Mouse (Mus musculus) liver, adult 2 months (tissue): ENCODE results near the gene Cdkal1. TPM values are rescaled to one million over a fixed set of nuclear protein-coding genes. Genes with fewer than 3 reads are reported as not detected.

ENCODE experiments used
- DNase-seq: peaks from one replicate; pipeline ENCODE4 v3.0.0-alpha.2; 2011; ENCODE audit warnings: low read depth, low spot score; ENCODE audit errors: extremely low read depth
- H3K27ac ChIP-seq: fragments of 200-500 bp; replicated peaks from 2 replicates; pipeline ENCODE4 v1.5.1; 2012; ENCODE audit warnings: low read depth, mild to moderate bottlenecking, control low read depth, inconsistent platforms, low read length; ENCODE audit not compliant: insufficient read depth
- H3K27me3 ChIP-seq: fragments of 200-500 bp; 2 replicates; pipeline ENCODE4 v1.6.1; 2012; ENCODE audit warnings: mild to moderate bottlenecking, moderate library complexity, low read length, inconsistent platforms; ENCODE audit not compliant: control insufficient read depth, insufficient read depth
- H3K36me3 ChIP-seq: fragments of 200-500 bp; 2 replicates; pipeline ENCODE4 v1.6.1; 2012; ENCODE audit warnings: low read length, inconsistent platforms; ENCODE audit not compliant: control insufficient read depth, insufficient read depth
- H3K4me1 ChIP-seq: fragments of 200-500 bp; 2 replicates; pipeline ENCODE4 v1.6.1; 2011; ENCODE audit warnings: low read length; ENCODE audit not compliant: control insufficient read depth, insufficient read depth
- H3K4me3 ChIP-seq: fragments of 200-500 bp; 2 replicates; pipeline ENCODE4 v1.5.1; 2011; ENCODE audit warnings: low read depth, mild to moderate bottlenecking, control low read depth, low read length, moderate library complexity; ENCODE audit not compliant: insufficient read depth
- H3K79me2 ChIP-seq: fragments of 200-500 bp; 2 replicates; pipeline ENCODE4 v1.6.1; 2012; ENCODE audit warnings: inconsistent platforms, mild to moderate bottlenecking, low read length, moderate library complexity; ENCODE audit not compliant: control insufficient read depth, insufficient read depth
- H3K9ac ChIP-seq: fragments of 200-500 bp; 2 replicates; pipeline ENCODE4 v1.6.1; 2012; ENCODE audit warnings: low read depth, mild to moderate bottlenecking, control low read depth, inconsistent platforms, low read length
- CTCF ChIP-seq: fragments of 200-500 bp; IDR thresholded peaks from 2 replicates; pipeline ENCODE4 v1.5.1; 2011; ENCODE audit warnings: low read depth, low read length, control low read depth
- POLR2A ChIP-seq: fragments of 200-500 bp; IDR thresholded peaks from 2 replicates; pipeline ENCODE4 v1.6.1; 2011; ENCODE audit warnings: low read length, control low read depth; ENCODE audit not compliant: insufficient read depth; ENCODE audit errors: extremely low read depth
- WGBS: fragments of 180-500 bp; shearing (Covaris S2); methylation state at CpG from one replicate; pipeline ENCODE4 v1.1.7; 2018; 5-methylcytosine and 5-hydroxymethylcytosine counted together
- polyA plus RNA-seq: library from polyadenylated mRNA; depleted of rRNA; stranded (reverse); fragments of >200 nt; gene quantifications from 2 replicates; pipeline ENCODE4 v1.2.3, GENCODE M21; 2012
- total RNA-seq: library from RNA; depleted of rRNA; stranded (reverse); fragments of >200 nt; gene quantifications from 2 replicates; pipeline ENCODE4 v1.2.3, GENCODE M21; 2014

Cdkal1 gene
- total and polyA plus RNA-seq, 2 experiments: 1.7 to 13.6 TPM

- DNase-seq: no peak
- Histone ChIP-seq H3K9ac (no peak overlapping the region), H3K27ac (no peak overlapping the region), H3K27me3 (no peaks in the 10 kb centered on the region), H3K4me3 (no peak overlapping the region), H3K79me2 (no peaks in the 10 kb centered on the region), H3K4me1 (no peaks in the 10 kb centered on the region; the same call in 1 of the 2 replicates), H3K36me3 (peaks cover 9% of the 10 kb centered on the region; the same call in 1 of the 2 replicates)
- no peak for TF ChIP-seq CTCF
- no peak for TF ChIP-seq POLR2A
- 88% methylated on average over 3 of the region's 3 CpGs for WGBS
Measured at GRCm38 (mm10) chr13:29715241-29715841, 140.1 kb downstream of the Cdkal1 start.

- no peaks in the 10 kb centered on the region for H3K79me2 ChIP-seq
- H3K9ac ChIP-seq: no peak overlapping the region
- WGBS: 83% methylated on average over 3 of the region's 3 CpGs
- peaks cover 1% of the 10 kb centered on the region for H3K36me3 ChIP-seq
- H3K4me1 ChIP-seq: no peaks in the 10 kb centered on the region; the same call in none of the 2 replicates
- DNase-seq: no peak
- no peak overlapping the region for H3K27ac ChIP-seq
- no peak overlapping the region for H3K4me3 ChIP-seq
- no peaks in the 10 kb centered on the region for H3K27me3 ChIP-seq
- TF ChIP-seq POLR2A (no peak), CTCF (no peak)
Measured at GRCm38 (mm10) chr13:29707620-29708019, 147.9 kb downstream of the Cdkal1 start.

GRCm38 (mm10) chr13:29701400-29701799 lies 154.1 kb downstream of the Cdkal1 start:
- TF ChIP-seq POLR2A (no peak), CTCF (no peak)
- 65% methylated on average over 1 of the region's 1 CpGs for WGBS
- DNase-seq: peak; percentile 4
- no peaks in the 10 kb centered on the region; the same call in 1 of the 2 replicates for H3K36me3 ChIP-seq
- H3K9ac ChIP-seq: no peak overlapping the region
- H3K4me1 ChIP-seq: peaks cover 2% of the 10 kb centered on the region; the same call in 1 of the 2 replicates
- no peak overlapping the region for H3K4me3 ChIP-seq
- peak overlapping the region; percentile 27; the same call in 1 of the 2 replicates for H3K27ac ChIP-seq
- no peaks in the 10 kb centered on the region for H3K27me3 ChIP-seq
- H3K79me2 ChIP-seq: no peaks in the 10 kb centered on the region

DNA sequence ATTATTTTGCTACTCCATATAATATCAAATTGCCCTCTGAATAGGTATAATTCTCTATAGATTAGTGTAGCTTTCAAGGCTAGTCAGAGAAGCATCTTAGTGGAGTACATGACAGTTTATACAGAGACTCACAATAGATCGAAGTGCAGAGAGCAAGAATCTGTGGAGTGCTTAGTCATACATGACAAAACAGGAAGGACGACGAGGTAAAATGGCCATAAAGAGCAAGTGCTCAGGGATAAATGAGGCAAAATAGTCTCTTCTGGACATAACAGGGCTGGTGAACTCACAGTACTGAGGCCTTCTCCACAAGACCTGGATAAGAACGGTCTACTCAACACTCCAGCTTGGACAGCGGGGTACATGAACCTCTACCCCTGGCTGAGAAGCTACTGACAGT lies 155.6 kb downstream of the Cdkal1 start:
- DNase-seq: no peak
- Histone ChIP-seq H3K4me1 (peaks cover 2% of the 10 kb centered on the region; the same call in 1 of the 2 replicates), H3K27me3 (no peaks in the 10 kb centered on the region), H3K36me3 (no peaks in the 10 kb centered on the region; the same call in 1 of the 2 replicates), H3K79me2 (no peaks in the 10 kb centered on the region), H3K4me3 (no peak overlapping the region), H3K27ac (no peak overlapping the region), H3K9ac (no peak overlapping the region)
- TF ChIP-seq POLR2A (no peak), CTCF (no peak)
- 96% methylated on average over 5 of the region's 5 CpGs for WGBS

- 63% methylated on average over 5 of the region's 5 CpGs for WGBS
- Histone ChIP-seq H3K4me1 (peaks cover 2% of the 10 kb centered on the region; the same call in 1 of the 2 replicates), H3K79me2 (no peaks in the 10 kb centered on the region), H3K27me3 (no peaks in the 10 kb centered on the region), H3K36me3 (no peaks in the 10 kb centered on the region; the same call in 1 of the 2 replicates), H3K4me3 (no peak overlapping the region), H3K27ac (no peak overlapping the region), H3K9ac (no peak overlapping the region)
- no peak for DNase-seq
- TF ChIP-seq POLR2A (no peak), CTCF (no peak)
Measured at GRCm38 (mm10) chr13:29698307-29698985, 157.0 kb downstream of the Cdkal1 start.

GRCm38 (mm10) chr13:29697230-29697629 lies 158.2 kb downstream of the Cdkal1 start:
- Histone ChIP-seq H3K27ac (no peak overlapping the region), H3K36me3 (no peaks in the 10 kb centered on the region; the same call in 1 of the 2 replicates), H3K4me3 (no peak overlapping the region), H3K27me3 (no peaks in the 10 kb centered on the region), H3K9ac (no peak overlapping the region), H3K4me1 (peaks cover 2% of the 10 kb centered on the region; the same call in 1 of the 2 replicates), H3K79me2 (no peaks in the 10 kb centered on the region)
- WGBS: 92% methylated on average over 3 of the region's 3 CpGs
- DNase-seq: no peak
- TF ChIP-seq POLR2A (no peak), CTCF (no peak)
